Mouse (Mus musculus) myocyte (in vitro differentiated cells): ENCODE measurements around the gene Fam168a. TPM values are rescaled to one million over a fixed set of nuclear protein-coding genes. Genes with fewer than 3 reads are reported as not detected.

ENCODE experiments used
- H3K27me3 ChIP-seq: one replicate; pipeline ENCODE4 v1.6.1; 2011; ENCODE audit not compliant: control insufficient read depth, insufficient read depth, insufficient read length
- H3K36me3 ChIP-seq: one replicate; pipeline ENCODE4 v1.6.1; 2011; ENCODE audit not compliant: control insufficient read depth, insufficient read depth
- H3K4me2 ChIP-seq: one replicate; pipeline ENCODE4 v1.6.1; 2011; ENCODE audit warnings: low read depth, control low read depth
- H3K4me3 ChIP-seq: one replicate; pipeline ENCODE4 v1.5.1; 2011; ENCODE audit warnings: mild to moderate bottlenecking, control low read depth, moderate library complexity
- H3K79me2 ChIP-seq: one replicate; pipeline ENCODE4 v1.6.1; 2011; ENCODE audit not compliant: control insufficient read depth, insufficient read depth
- H3ac ChIP-seq: one replicate; pipeline ENCODE4 v1.6.1; 2011; ENCODE audit not compliant: control insufficient read depth, insufficient read length
- CEBPB ChIP-seq: IDR thresholded peaks from 2 replicates; pipeline ENCODE4 v1.6.1; 2011; ENCODE audit warnings: mild to moderate bottlenecking, moderate library complexity; ENCODE audit not compliant: poor library complexity, insufficient read depth, severe bottlenecking
- E2F4 ChIP-seq: IDR thresholded peaks from one replicate; pipeline ENCODE4 v1.6.1; 2011; ENCODE audit warnings: mild to moderate bottlenecking, control low read depth, moderate library complexity; ENCODE audit not compliant: insufficient read depth
- MAX ChIP-seq: IDR thresholded peaks from one replicate; pipeline ENCODE4 v1.6.1; 2011; ENCODE audit warnings: low read depth, mild to moderate bottlenecking, control low read depth
- MYOD1 ChIP-seq, 3 experiments: IDR thresholded peaks; one replicate each; pipeline ENCODE4 v1.6.1; 2011; ENCODE audit warnings: control low read depth in 2 of 3, low read depth in 2 of 3, mild to moderate bottlenecking in 2 of 3, moderate library complexity in 1 of 3; ENCODE audit not compliant: insufficient read length in 2 of 3, control insufficient read depth in 1 of 3
- MYOG ChIP-seq, 3 experiments: IDR thresholded peaks; one replicate each; pipeline ENCODE4 v1.6.1; 2011; ENCODE audit warnings: control low read depth in 2 of 3, low read depth in 2 of 3, mild to moderate bottlenecking in 2 of 3; ENCODE audit not compliant: insufficient read length in 2 of 3, control insufficient read depth in 1 of 3, insufficient read depth in 1 of 3
- POLR2A ChIP-seq: IDR thresholded peaks from one replicate; pipeline ENCODE4 v1.6.1; 2011; ENCODE audit warnings: low read depth, mild to moderate bottlenecking, control low read depth, moderate library complexity; ENCODE audit not compliant: insufficient read length
- POLR2AphosphoS2 ChIP-seq: IDR thresholded peaks from one replicate; pipeline ENCODE4 v1.6.1; 2011; ENCODE audit warnings: low read depth, control low read depth; ENCODE audit not compliant: insufficient read length
- REST ChIP-seq: IDR thresholded peaks from one replicate; pipeline ENCODE4 v1.6.1; 2011; ENCODE audit warnings: mild to moderate bottlenecking, control low read depth, moderate library complexity; ENCODE audit not compliant: insufficient read depth, insufficient read length
- SRF ChIP-seq: IDR thresholded peaks from one replicate; pipeline ENCODE4 v1.6.1; 2011; ENCODE audit warnings: low read depth; ENCODE audit not compliant: control insufficient read depth, insufficient read length
- TCF12 ChIP-seq: IDR thresholded peaks from one replicate; pipeline ENCODE4 v1.6.1; 2011; ENCODE audit warnings: mild to moderate bottlenecking, control low read depth; ENCODE audit not compliant: poor library complexity, insufficient read depth, severe bottlenecking
- TCF3 ChIP-seq: IDR thresholded peaks from one replicate; pipeline ENCODE4 v1.6.1; 2011; ENCODE audit warnings: low read depth, control low read depth; ENCODE audit not compliant: insufficient read length
- USF1 ChIP-seq: IDR thresholded peaks from one replicate; pipeline ENCODE4 v1.6.1; 2011; ENCODE audit warnings: low read depth, mild to moderate bottlenecking, control low read depth, moderate library complexity
- polyA plus RNA-seq: library from polyadenylated mRNA; unstranded; fragments of >200 nt; fragmentation: generic; extraction: Trizol; gene quantifications from one replicate; pipeline ENCODE4 v1.2.1, GENCODE M21; 2012; ENCODE audit warnings: missing spikeins

Fam168a gene
- polyA plus RNA-seq, 1 experiment = 21.7 TPM

DNA sequence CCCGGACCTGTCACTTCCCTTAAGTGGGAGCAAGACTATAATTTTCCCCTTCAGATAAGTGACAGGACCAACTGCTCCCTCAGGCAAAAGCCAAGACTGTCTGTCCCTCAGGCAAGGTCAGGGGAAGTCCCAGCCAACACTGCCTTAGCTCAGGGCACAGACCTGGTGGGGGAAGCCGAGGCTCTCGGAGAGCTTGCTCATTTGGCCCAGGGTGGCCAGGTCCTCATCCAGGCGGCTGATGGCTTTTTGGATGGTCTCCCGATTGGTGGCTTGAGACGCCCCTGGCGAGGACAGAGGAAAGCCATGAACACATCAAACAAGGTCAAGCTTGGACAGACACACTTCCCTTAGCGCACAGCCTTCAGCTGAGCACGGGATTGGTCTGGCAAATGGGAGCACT is 175.1 kb downstream of the Fam168a start:
- Histone ChIP-seq H3K79me2 (no peaks in the 10 kb centered on the region), H3K4me3 (no peak overlapping the region), H3K4me2 (no peak overlapping the region), H3K36me3 (peaks cover 21% of the 10 kb centered on the region), H3ac (no peak overlapping the region), H3K27me3 (no peaks in the 10 kb centered on the region)
- TF ChIP-seq CEBPB (no peak), USF1 (no peak), SRF (no peak)

DNA sequence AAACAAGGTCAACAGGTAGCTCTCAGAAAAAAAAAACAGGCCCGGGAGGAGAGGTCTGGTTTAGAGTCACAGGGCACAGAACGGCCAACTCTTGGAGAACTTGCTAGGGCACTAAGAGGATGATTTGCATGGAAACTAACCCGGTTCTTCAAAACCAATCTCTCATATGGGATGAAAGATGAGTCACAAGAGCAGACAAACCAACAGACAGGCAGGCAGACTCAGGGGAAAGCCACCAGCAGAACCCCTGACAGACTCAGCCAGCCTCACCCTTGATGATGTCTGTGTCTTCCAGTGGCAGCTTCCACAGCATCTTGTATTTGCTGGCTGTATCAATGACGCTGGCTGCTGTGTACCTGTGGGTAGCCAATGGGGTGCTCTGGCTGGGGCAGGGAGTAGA is 175.5 kb downstream of the Fam168a start:
- Histone ChIP-seq H3K36me3 (peaks cover 20% of the 10 kb centered on the region), H3ac (no peak overlapping the region)

GRCm38 (mm10) chr7:100884460-100884859 is 178.0 kb downstream of the Fam168a start:
- Histone ChIP-seq H3K4me2 (no peak overlapping the region), H3K36me3 (peaks cover 8% of the 10 kb centered on the region), H3K79me2 (no peaks in the 10 kb centered on the region), H3ac (no peak overlapping the region), H3K4me3 (no peak overlapping the region), H3K27me3 (no peaks in the 10 kb centered on the region)
- no peak for TF ChIP-seq MYOD1 (IDR thresholded peaks at IDR 0.05; ENCODE audit: control insufficient read depth in 1 of 3, insufficient read length in 2 of 3, low read depth in 2 of 3)
- no peak for TF ChIP-seq USF1
- TF ChIP-seq REST = no peak

More for the DNA sequence above, 175.5 kb downstream of the Fam168a start:
- H3K4me3 ChIP-seq = no peak overlapping the region
- TF ChIP-seq REST (no peak), TCF12 (no peak), SRF (no peak), POLR2A (no peak), POLR2AphosphoS2 (no peak), USF1 (no peak), E2F4 (no peak), CEBPB (no peak), TCF3 (no peak), MAX (no peak), MYOD1 (IDR thresholded peaks at IDR 0.05; ENCODE audit: control insufficient read depth in 1 of 3, insufficient read length in 2 of 3, low read depth in 2 of 3) (no peak), MYOG (IDR thresholded peaks at IDR 0.05; ENCODE audit: control insufficient read depth in 1 of 3, insufficient read depth in 1 of 3, insufficient read length in 2 of 3, low read depth in 2 of 3) (no peak)
- H3K4me2 ChIP-seq = no peak overlapping the region
- no peaks in the 10 kb centered on the region for H3K27me3 ChIP-seq
- H3K79me2 ChIP-seq = no peaks in the 10 kb centered on the region

DNA sequence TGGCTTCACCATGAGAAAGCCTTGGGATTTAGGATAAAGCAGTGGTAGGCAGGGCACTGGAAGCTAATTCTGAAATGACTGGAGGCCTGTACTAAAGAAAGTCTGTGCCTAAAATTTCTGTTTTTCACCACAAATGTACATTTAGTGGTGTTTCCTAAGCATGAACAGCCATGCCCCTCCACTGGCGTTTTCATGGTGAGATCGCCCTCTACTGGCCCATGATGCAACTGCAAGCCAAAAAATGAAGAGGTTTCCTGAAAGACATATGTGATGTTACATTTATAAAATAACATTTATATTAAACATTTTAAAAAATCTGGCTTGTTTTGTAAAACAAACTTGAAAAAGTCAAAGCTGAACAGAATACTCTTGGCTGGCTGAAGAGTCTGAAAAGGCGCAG is 180.1 kb downstream of the Fam168a start:
- H3K4me3 ChIP-seq = no peak overlapping the region
- no peaks in the 10 kb centered on the region for H3K27me3 ChIP-seq
- peaks cover 4% of the 10 kb centered on the region for H3K36me3 ChIP-seq
- no peak overlapping the region for H3K4me2 ChIP-seq
- H3ac ChIP-seq = no peak overlapping the region
- no peaks in the 10 kb centered on the region for H3K79me2 ChIP-seq
- TF ChIP-seq E2F4 = no peak
- no peak for TF ChIP-seq MAX
- TF ChIP-seq POLR2A = no peak
- TF ChIP-seq CEBPB = no peak
- no peak for TF ChIP-seq TCF3
- TF ChIP-seq SRF = no peak
- TF ChIP-seq POLR2AphosphoS2 = no peak
- TF ChIP-seq TCF12 = no peak

Other genes with a start within 250 kb of the Fam168a start
- 2.2 TPM for gene Ucp3, start 233.6 kb upstream of the Fam168a start, polyA plus RNA-seq
- 387 TPM for gene Ucp2, start 213.3 kb upstream of the Fam168a start, polyA plus RNA-seq
- gene Dnajb13, start 191.7 kb upstream of the Fam168a start, polyA plus RNA-seq = 0.46 TPM
- gene Coa4, start 169.6 kb upstream of the Fam168a start, polyA plus RNA-seq = 15.5 TPM
- 48.5 TPM for gene Rab6a, start 99.2 kb upstream of the Fam168a start, polyA plus RNA-seq
- gene Mrpl48, start 98.3 kb upstream of the Fam168a start, polyA plus RNA-seq = 34.4 TPM
- gene Plekhb1, start 44.2 kb upstream of the Fam168a start, polyA plus RNA-seq = 1.9 TPM
- 6.5 TPM for gene Relt, start 156.8 kb downstream of the Fam168a start, polyA plus RNA-seq
- 24.7 TPM for gene Arhgef17, start 225.5 kb downstream of the Fam168a start, polyA plus RNA-seq